Mouse (Mus musculus): ENCODE measurements around the gene Them5. TPM values are rescaled to one million over a fixed set of nuclear protein-coding genes. Genes with fewer than 3 reads are reported as not detected.

The Them5 gene
- polyA plus RNA-seq, 1 experiment from 2014 or later, result 0.11 TPM

DNA sequence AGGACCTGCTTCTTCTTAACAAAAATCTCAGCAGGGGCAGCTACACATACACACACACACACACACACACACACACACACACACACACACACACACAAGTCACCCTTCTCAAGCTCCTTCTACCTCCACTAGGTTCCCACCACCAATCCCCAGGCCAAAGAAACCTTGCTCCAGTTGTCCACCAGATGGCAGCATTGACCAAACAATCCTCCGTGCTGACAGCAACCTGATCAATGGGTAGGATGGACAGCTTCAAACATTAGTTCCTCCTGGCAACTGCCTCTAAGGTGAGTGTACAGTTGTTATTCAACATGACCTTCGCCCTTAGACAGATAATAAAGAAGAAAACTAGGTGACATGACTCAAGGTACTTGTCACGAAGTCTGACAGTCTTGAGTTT, 24.9 kb downstream of the Them5 start:
- WGBS, result 17% methylated on average over 3 of the region's 3 CpGs
- Histone ChIP-seq H3K27ac (ENCODE audit: low read depth, low read length) (no peak overlapping the region), H3K9me3 (ENCODE audit: control insufficient read depth, low read length) (peaks cover 3% of the 10 kb centered on the region; the same call in 1 of the 2 replicates), H3K4me2 (no peak overlapping the region), H3K27me3 (ENCODE audit: control insufficient read depth, insufficient read depth, low read length) (peaks cover 28% of the 10 kb centered on the region), H3K36me3 (ENCODE audit: control insufficient read depth, insufficient read depth, low read length) (no peaks in the 10 kb centered on the region), H3K4me1 (ENCODE audit: control insufficient read depth, insufficient read depth, low read length) (peaks cover 6% of the 10 kb centered on the region), H3K9ac (ENCODE audit: low read length) (no peak overlapping the region), H3K4me3 (ENCODE audit: low read depth, low read length) (no peak overlapping the region)
- ATAC-seq (ENCODE audit: low FRiP score), result peak; percentile 31; the same call in 1 of the 2 replicates
- peak; percentile 97 for DNase-seq (ENCODE audit: low spot score, missing footprints)

DNA sequence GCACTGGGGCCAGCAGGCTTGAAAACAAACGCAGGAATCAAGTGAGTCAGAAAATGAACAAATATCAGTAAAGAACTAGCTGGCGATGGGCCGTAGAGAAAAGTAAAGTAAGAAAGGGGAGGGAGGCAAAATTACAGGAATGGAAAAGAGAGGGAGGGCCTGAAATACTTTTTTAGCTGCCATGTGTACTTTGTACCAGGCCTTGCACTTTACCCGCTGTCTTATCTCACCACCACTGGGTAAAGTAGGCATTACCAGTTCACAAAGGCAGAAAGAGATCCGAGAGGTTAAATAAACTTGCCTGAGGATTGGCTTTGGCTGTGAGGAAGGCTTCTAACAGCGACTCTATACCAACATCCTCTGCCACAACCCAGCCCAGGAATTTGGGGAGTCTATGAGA, 25.6 kb downstream of the Them5 start:
- WGBS, result 80% methylated on average over 6 of the region's 6 CpGs
- peaks cover 22% of the 10 kb centered on the region for H3K27me3 ChIP-seq (ENCODE audit: control insufficient read depth, insufficient read depth, low read length)
- H3K4me3 ChIP-seq (ENCODE audit: low read depth, low read length), result no peak overlapping the region
- DNase-seq (ENCODE audit: low spot score, missing footprints) (no peak), ATAC-seq (ENCODE audit: low FRiP score) (no peak)
- no peak overlapping the region for H3K4me2 ChIP-seq
- no peaks in the 10 kb centered on the region for H3K36me3 ChIP-seq (ENCODE audit: control insufficient read depth, insufficient read depth, low read length)
- peaks cover 3% of the 10 kb centered on the region; the same call in 1 of the 2 replicates for H3K9me3 ChIP-seq (ENCODE audit: control insufficient read depth, low read length)
- H3K27ac ChIP-seq (ENCODE audit: low read depth, low read length), result no peak overlapping the region
- no peak overlapping the region for H3K9ac ChIP-seq (ENCODE audit: low read length)
- H3K4me1 ChIP-seq (ENCODE audit: control insufficient read depth, insufficient read depth, low read length), result peaks cover 8% of the 10 kb centered on the region

DNA sequence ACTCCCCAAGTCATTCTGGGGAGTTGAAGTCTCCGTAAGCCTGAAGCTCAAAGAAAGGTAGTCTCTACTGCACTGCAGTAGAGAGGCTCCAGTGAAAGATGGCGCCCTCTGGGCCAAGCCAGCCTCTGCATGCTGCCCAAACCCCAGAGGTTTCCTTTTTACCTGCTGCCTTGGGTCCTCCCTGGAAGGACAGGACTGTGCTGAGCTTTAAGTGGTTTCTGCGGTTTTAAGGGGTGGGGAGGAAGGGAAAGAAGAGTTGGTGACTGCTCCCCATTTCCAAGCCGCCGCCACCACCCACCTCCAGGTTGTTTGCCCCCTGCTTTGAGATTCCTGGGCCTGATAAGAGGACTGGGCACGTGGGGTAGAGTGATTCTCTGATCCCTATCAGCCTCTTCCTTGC, 26.7 kb downstream of the Them5 start:
- no peak overlapping the region for H3K27ac ChIP-seq (ENCODE audit: low read depth, low read length)
- H3K27me3 ChIP-seq (ENCODE audit: control insufficient read depth, insufficient read depth, low read length), result peaks cover 10% of the 10 kb centered on the region

DNA sequence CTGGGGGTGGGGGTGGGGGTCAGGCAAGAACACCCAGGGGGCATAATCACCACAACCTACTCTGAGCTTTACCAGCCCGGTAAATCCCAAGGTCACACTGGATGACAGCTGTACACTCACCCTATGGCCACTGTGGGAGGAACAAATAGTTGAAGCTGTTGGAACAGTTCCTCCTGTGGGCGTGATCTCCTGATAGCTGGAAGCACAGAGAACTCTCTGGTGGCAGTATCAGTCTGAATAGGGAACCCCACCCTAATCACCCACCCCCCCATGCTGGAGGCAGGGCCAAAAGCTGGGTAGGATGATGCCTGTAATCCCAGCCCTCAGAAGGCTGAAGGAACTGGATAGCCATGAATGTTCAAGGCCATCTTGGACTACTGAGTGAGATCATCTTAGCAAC, 27.8 kb downstream of the Them5 start:
- no peak overlapping the region for H3K4me3 ChIP-seq (ENCODE audit: low read depth, low read length)
- H3K4me2 ChIP-seq, result no peak overlapping the region
- no peaks in the 10 kb centered on the region for H3K9me3 ChIP-seq (ENCODE audit: control insufficient read depth, low read length)
- ATAC-seq (ENCODE audit: low FRiP score) (no peak), DNase-seq (ENCODE audit: low spot score, missing footprints) (no peak)
- no peak overlapping the region for H3K9ac ChIP-seq (ENCODE audit: low read length)
- no peaks in the 10 kb centered on the region for H3K36me3 ChIP-seq (ENCODE audit: control insufficient read depth, insufficient read depth, low read length)
- H3K27ac ChIP-seq (ENCODE audit: low read depth, low read length), result no peak overlapping the region
- H3K4me1 ChIP-seq (ENCODE audit: control insufficient read depth, insufficient read depth, low read length), result peaks cover 14% of the 10 kb centered on the region
- H3K27me3 ChIP-seq (ENCODE audit: control insufficient read depth, insufficient read depth, low read length), result peaks cover 3% of the 10 kb centered on the region
- 62% methylated on average over 2 of the region's 2 CpGs for whole genome bisulfite sequencing

More for the DNA sequence above, 26.7 kb downstream of the Them5 start:
- DNase-seq (ENCODE audit: low spot score, missing footprints) (no peak), ATAC-seq (ENCODE audit: low FRiP score) (no peak)
- WGBS, result 68% methylated on average over 6 of the region's 6 CpGs
- Histone ChIP-seq H3K4me1 (ENCODE audit: control insufficient read depth, insufficient read depth, low read length) (peaks cover 11% of the 10 kb centered on the region), H3K4me2 (no peak overlapping the region), H3K4me3 (ENCODE audit: low read depth, low read length) (no peak overlapping the region), H3K9ac (ENCODE audit: low read length) (no peak overlapping the region), H3K36me3 (ENCODE audit: control insufficient read depth, insufficient read depth, low read length) (no peaks in the 10 kb centered on the region), H3K9me3 (ENCODE audit: control insufficient read depth, low read length) (no peaks in the 10 kb centered on the region)

DNA sequence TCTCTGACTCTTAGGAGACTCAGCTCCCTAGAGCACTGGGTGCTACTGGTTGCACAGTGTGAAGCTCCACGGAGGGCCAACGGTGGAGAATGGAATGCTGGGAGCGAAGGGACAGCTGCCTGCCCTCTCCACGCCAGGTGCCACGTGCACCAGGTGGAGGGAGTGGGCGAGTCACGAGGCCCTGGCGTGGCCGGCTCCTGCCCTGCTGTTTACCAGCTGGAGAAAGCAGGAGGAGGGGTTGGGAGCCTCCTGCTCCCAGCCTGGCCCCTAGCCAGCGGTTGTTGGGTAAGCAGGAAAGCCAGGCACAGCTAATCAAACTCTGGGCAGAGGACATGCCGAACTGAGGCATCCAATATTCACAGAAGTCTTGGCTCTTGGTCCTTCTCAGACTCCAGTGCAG, 29.7 kb downstream of the Them5 start:
- Histone ChIP-seq H3K36me3 (ENCODE audit: control insufficient read depth, insufficient read depth, low read length) (no peaks in the 10 kb centered on the region), H3K9me3 (ENCODE audit: control insufficient read depth, low read length) (no peaks in the 10 kb centered on the region), H3K4me3 (ENCODE audit: low read depth, low read length) (no peak overlapping the region), H3K27ac (ENCODE audit: low read depth, low read length) (no peak overlapping the region), H3K4me2 (no peak overlapping the region), H3K4me1 (ENCODE audit: control insufficient read depth, insufficient read depth, low read length) (peaks cover 14% of the 10 kb centered on the region), H3K9ac (ENCODE audit: low read length) (no peak overlapping the region), H3K27me3 (ENCODE audit: control insufficient read depth, insufficient read depth, low read length) (no peaks in the 10 kb centered on the region)
- WGBS, result 5% methylated on average over 11 of the region's 11 CpGs
- DNase-seq (ENCODE audit: low spot score, missing footprints) (no peak), ATAC-seq (ENCODE audit: low FRiP score) (peak; percentile 12; the same call in 1 of the 2 replicates)

DNA sequence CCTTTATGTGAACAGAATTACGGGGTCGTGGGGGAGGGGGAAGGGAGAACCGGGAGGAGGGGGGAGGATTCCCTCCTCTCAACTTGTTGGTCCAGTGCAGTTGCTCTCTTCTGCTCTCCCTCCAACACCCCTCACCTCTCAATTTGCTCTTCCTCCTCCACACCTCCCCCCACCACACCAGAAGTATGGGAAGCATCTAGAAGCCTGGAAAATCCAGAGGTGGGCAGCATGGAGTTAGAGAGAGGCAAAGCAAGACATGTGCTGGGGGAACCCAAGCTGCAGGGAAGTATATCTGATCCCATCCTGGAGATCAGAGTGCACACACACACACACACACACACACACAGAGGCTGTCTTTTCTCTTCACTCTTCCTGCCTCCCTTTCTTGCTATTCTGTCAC, 30.1 kb downstream of the Them5 start:
- Histone ChIP-seq H3K9me3 (ENCODE audit: control insufficient read depth, low read length) (no peaks in the 10 kb centered on the region), H3K27me3 (ENCODE audit: control insufficient read depth, insufficient read depth, low read length) (no peaks in the 10 kb centered on the region), H3K4me2 (no peak overlapping the region), H3K9ac (ENCODE audit: low read length) (no peak overlapping the region), H3K4me3 (ENCODE audit: low read depth, low read length) (no peak overlapping the region), H3K4me1 (ENCODE audit: control insufficient read depth, insufficient read depth, low read length) (peaks cover 14% of the 10 kb centered on the region), H3K27ac (ENCODE audit: low read depth, low read length) (no peak overlapping the region), H3K36me3 (ENCODE audit: control insufficient read depth, insufficient read depth, low read length) (no peaks in the 10 kb centered on the region)
- WGBS, result 0% methylated on average over 3 of the region's 3 CpGs
- DNase-seq (ENCODE audit: low spot score, missing footprints) (no peak), ATAC-seq (ENCODE audit: low FRiP score) (peak; percentile 28; the same call in 1 of the 2 replicates)

DNA sequence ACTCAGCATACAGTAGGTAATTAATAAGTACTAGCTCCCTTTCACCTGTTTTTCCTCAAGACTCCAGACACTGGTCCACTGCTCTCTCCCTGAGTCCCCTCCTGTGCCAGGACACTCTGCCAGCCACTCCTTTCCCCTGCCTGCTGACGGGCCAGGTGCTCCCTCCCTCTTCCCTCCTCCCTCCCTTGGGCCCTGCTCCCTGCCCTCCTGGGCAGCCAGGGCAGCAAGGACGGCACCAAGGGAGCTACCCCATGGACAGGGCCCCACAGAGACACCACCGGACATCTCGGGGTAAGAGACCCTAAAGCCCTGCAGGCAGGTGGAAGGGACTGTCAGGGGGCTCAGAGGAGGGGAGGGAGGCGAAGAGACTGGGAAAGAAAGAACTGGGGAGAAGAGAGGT, 30.7 kb downstream of the Them5 start, which contains the start of gene Rorc:
TSS of gene Rorc (plus strand) at position 154 of the 400 bp plus-strand sequence.
- Histone ChIP-seq H3K27me3 (ENCODE audit: control insufficient read depth, insufficient read depth, low read length) (no peaks in the 10 kb centered on the region), H3K4me2 (peak within 1 kb of the TSS; percentile 30), H3K9ac (ENCODE audit: low read length) (peak within 1 kb of the TSS; percentile 33; the same call in 1 of the 2 replicates), H3K9me3 (ENCODE audit: control insufficient read depth, low read length) (no peaks in the 10 kb centered on the region), H3K36me3 (ENCODE audit: control insufficient read depth, insufficient read depth, low read length) (no peaks in the 10 kb centered on the region), H3K4me3 (ENCODE audit: low read depth, low read length) (no peak within 1 kb of the TSS), H3K4me1 (ENCODE audit: control insufficient read depth, insufficient read depth, low read length) (peaks cover 14% of the 10 kb centered on the region), H3K27ac (ENCODE audit: low read depth, low read length) (no peak within 1 kb of the TSS)
- 0 out of 2 replicates have a peak, but pooled peaks have one; percentile 6 for ATAC-seq (ENCODE audit: low FRiP score)
- WGBS, result 16% methylated on average over 5 of the region's 5 CpGs
- no peak for DNase-seq (ENCODE audit: low spot score, missing footprints)

DNA sequence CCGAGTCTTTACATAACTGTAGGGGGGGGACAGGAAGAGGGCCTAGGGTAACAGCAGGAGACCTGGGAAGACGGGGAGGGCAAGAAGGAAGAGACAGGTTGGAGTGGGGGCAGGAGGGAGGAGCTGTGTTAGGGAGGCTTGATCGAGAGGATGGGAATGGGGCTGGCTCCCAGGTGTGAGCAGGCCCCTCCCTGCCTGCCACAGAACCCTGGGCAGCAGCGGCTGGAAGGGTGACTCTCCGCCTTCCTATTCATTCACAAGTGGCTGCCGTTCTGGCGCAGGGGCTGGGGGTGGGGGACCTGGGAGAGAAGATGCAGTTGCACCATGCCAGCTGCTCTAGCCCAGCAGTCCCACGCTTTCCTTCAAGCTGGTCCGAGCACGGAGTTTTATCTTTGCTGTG, 31.2 kb downstream of the Them5 start:
- ATAC-seq (ENCODE audit: low FRiP score) (peak; percentile 43), DNase-seq (ENCODE audit: low spot score, missing footprints) (no peak)
- Histone ChIP-seq H3K4me1 (ENCODE audit: control insufficient read depth, insufficient read depth, low read length) (peaks cover 14% of the 10 kb centered on the region), H3K4me2 (peak overlapping the region; percentile 30), H3K9me3 (ENCODE audit: control insufficient read depth, low read length) (no peaks in the 10 kb centered on the region), H3K4me3 (ENCODE audit: low read depth, low read length) (no peak overlapping the region), H3K27ac (ENCODE audit: low read depth, low read length) (no peak overlapping the region), H3K9ac (ENCODE audit: low read length) (peak overlapping the region; percentile 33; the same call in 1 of the 2 replicates), H3K27me3 (ENCODE audit: control insufficient read depth, insufficient read depth, low read length) (no peaks in the 10 kb centered on the region), H3K36me3 (ENCODE audit: control insufficient read depth, insufficient read depth, low read length) (no peaks in the 10 kb centered on the region)
- WGBS, result 4% methylated on average over 10 of the region's 10 CpGs

DNA sequence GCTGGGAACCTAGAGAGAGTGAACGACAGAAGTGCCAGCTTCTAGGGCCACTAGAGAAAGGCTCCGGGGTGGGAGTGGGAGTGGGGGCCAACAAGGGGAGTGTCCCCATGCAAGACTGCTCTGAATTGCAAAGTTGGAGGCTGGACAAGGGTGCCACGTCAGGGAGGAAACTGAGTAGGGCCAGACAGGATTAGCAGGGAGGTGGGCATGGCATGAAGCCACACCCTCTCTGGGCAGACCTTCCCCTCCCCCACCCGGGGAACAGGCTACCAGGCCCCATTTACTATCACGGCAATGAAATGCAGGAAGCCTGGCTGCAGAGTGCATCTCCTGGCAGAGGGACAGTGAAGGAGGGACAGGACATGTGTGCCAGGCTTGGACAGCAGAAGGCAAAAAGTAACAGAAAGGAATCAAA, 31.7 kb downstream of the Them5 start:
- ATAC-seq (ENCODE audit: low FRiP score), result peak; percentile 68
- Histone ChIP-seq H3K4me2 (peak overlapping the region; percentile 30), H3K9me3 (ENCODE audit: control insufficient read depth, low read length) (no peaks in the 10 kb centered on the region), H3K4me1 (ENCODE audit: control insufficient read depth, insufficient read depth, low read length) (peaks cover 14% of the 10 kb centered on the region), H3K36me3 (ENCODE audit: control insufficient read depth, insufficient read depth, low read length) (no peaks in the 10 kb centered on the region), H3K27ac (ENCODE audit: low read depth, low read length) (no peak overlapping the region), H3K9ac (ENCODE audit: low read length) (0 out of 2 replicates have a peak overlapping the region, but pooled peaks have one; percentile 5), H3K27me3 (ENCODE audit: control insufficient read depth, insufficient read depth, low read length) (no peaks in the 10 kb centered on the region), H3K4me3 (ENCODE audit: low read depth, low read length) (no peak overlapping the region)
- no peak for DNase-seq (ENCODE audit: low spot score, missing footprints)
- 2% methylated on average over 5 of the region's 5 CpGs for WGBS
